Mouse (Mus musculus): ENCODE results near the gene Cad.

DNA sequence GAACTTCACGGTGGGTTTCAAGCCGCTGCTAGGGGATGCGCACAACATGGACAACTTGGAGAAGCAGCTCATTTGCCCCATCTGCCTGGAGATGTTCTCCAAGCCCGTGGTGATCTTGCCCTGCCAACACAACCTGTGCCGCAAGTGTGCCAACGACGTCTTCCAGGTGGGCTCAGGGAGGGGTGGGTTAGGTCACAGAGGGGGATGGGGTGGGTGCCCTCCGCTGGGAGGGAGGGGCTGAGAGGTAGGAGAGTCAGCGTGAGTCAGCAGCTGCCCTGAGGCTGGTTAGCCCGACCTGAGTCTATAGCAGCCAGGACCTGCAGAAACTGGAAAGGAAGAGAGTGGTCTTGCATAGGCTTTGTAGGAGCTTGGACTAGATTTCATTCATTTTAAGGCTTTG, 62.3 kb downstream of the Cad start:
- TF ChIP-seq CTCF (IDR thresholded peaks at IDR 0.05; ENCODE audit: low read depth), result no peak
- TF ChIP-seq EP300 (IDR thresholded peaks at IDR 0.05; ENCODE audit: low read depth), result no peak

Data from liver, postnatal 0 days (tissue).